Mouse (Mus musculus) limb, embryonic 15.5 days (tissue): ENCODE measurements around the gene Rbpj. TPM values are rescaled to one million over a fixed set of nuclear protein-coding genes. Genes with fewer than 3 reads are reported as not detected.

Source experiments
- ATAC-seq: fragments of 200-750 bp; cut with Nextera tagmentation; 2 replicates; pipeline ENCODE4 v1.8.0; 2017; ENCODE audit warnings: low read depth, moderate TSS enrichment; ENCODE audit not compliant: insufficient number of reproducible peaks, low FRiP score, low TSS enrichment
- H3K27ac ChIP-seq: fragments of 300-500 bp; sonication (generic); 2 replicates; pipeline ENCODE4 v1.5.1; 2015; ENCODE audit warnings: moderate library complexity, mild to moderate bottlenecking, inconsistent platforms
- H3K27me3 ChIP-seq: fragments of 300-500 bp; sonication (generic); 2 replicates; pipeline ENCODE4 v1.6.1; 2015; ENCODE audit warnings: inconsistent platforms
- H3K36me3 ChIP-seq: fragments of 300-500 bp; sonication (generic); 2 replicates; pipeline ENCODE4 v1.6.1; 2015; ENCODE audit warnings: inconsistent platforms
- H3K4me1 ChIP-seq: fragments of 300-500 bp; sonication (generic); 2 replicates; pipeline ENCODE4 v1.6.1; 2015; ENCODE audit warnings: inconsistent platforms
- H3K4me2 ChIP-seq: fragments of 300-500 bp; sonication (generic); 2 replicates; pipeline ENCODE4 v1.6.1; 2015; ENCODE audit warnings: mild to moderate bottlenecking, inconsistent platforms
- H3K4me3 ChIP-seq: fragments of 300-500 bp; sonication (generic); 2 replicates; pipeline ENCODE4 v1.5.1; 2015; ENCODE audit warnings: mild to moderate bottlenecking, inconsistent platforms
- H3K9ac ChIP-seq: fragments of 300-500 bp; sonication (generic); 2 replicates; pipeline ENCODE4 v1.6.1; 2015; ENCODE audit warnings: inconsistent platforms
- H3K9me3 ChIP-seq: fragments of 300-500 bp; sonication (generic); 2 replicates; pipeline ENCODE4 v1.6.1; 2016; ENCODE audit warnings: inconsistent platforms
- WGBS: fragments of 180-500 bp; shearing (Covaris S2); methylation state at CpG from one replicate; pipeline ENCODE4 v1.1.7; 2015; 5-methylcytosine and 5-hydroxymethylcytosine counted together
- polyA plus RNA-seq: library from polyadenylated mRNA; unstranded; fragments of >200 nt; fragmentation: Nextera tagmentation; extraction: Ambion mirVana; gene quantifications from 2 replicates; pipeline ENCODE4 v1.2.1, GENCODE M21; 2015

Gene Rbpj
- polyA plus RNA-seq, 1 experiment from 2014 or later: 36.5 TPM

DNA sequence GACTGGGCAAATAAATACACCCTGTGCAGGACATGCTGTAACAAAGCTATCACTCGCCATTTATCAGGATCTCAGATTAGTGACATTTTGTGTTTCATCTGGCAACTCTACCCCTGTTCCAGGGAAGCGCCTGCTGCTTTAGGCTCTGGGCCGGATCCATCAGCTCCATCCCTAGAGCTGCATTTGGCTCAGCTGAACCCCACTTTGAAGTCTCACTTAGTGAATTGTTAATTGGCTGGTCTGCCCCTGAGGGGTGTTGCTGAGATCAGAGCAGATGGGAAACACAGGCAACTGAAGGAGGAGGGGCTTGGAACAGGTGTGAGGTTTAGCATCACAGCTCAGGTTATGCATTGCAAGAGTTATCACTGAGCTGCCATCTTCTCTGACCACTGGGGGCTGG lies 225.6 kb downstream of the Rbpj start:
- ATAC-seq: no peak
- Histone ChIP-seq H3K4me2 (no peak overlapping the region), H3K9ac (no peak overlapping the region), H3K4me1 (no peaks in the 10 kb centered on the region), H3K36me3 (no peaks in the 10 kb centered on the region), H3K27ac (no peak overlapping the region), H3K27me3 (no peaks in the 10 kb centered on the region), H3K4me3 (no peak overlapping the region), H3K9me3 (no peaks in the 10 kb centered on the region)
- WGBS: 43% methylated on average over 3 of the region's 3 CpGs

DNA sequence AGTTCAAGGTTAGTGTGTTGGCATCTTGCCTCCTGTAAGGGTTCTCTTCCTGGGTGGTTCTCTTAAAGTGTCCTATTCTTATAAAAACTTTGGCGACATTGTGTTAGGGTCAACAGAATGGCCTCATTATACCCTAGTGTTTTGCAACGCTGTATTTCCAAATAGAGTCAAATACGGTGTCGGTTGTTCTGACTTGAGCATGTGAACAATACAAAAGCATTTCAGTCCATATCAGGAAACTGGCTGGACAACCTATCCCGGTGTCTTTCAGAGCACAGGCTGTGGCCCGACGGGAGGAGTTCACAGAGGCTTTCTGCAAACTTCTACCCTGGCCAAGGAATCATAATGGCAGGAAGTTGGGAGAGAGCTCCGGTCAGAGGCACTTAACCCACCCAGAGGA lies 226.1 kb downstream of the Rbpj start:
- Histone ChIP-seq H3K36me3 (no peaks in the 10 kb centered on the region), H3K4me2 (no peak overlapping the region), H3K27ac (no peak overlapping the region), H3K9ac (no peak overlapping the region), H3K27me3 (no peaks in the 10 kb centered on the region), H3K4me1 (no peaks in the 10 kb centered on the region), H3K9me3 (no peaks in the 10 kb centered on the region), H3K4me3 (no peak overlapping the region)
- ATAC-seq: no peak
- WGBS: 85% methylated on average over 8 of the region's 8 CpGs

DNA sequence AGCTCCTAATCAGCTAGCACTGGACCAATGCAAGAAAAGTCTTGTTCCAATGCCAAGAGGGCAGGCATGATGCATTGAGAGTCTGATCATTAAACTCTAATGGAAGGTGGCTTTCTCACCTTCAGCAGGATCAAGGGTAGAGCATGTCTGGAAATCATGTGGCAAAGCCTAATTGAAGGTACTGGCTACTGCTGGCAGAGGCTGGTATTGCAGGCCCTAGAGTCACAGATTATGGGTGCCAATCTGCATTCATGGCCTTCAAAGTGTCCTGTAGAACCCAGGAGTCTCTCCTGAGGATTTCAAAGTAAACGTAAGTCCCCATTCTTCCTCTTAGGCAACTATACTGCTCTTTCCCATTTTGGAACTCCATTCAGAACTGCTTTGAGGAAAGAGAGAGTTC lies 226.7 kb downstream of the Rbpj start:
- no peaks in the 10 kb centered on the region for H3K36me3 ChIP-seq
- no peak overlapping the region for H3K27ac ChIP-seq
- ATAC-seq: no peak
- H3K9ac ChIP-seq: no peak overlapping the region
- WGBS: 100% methylated on average over 1 of the region's 1 CpGs
- no peak overlapping the region for H3K4me3 ChIP-seq
- H3K4me2 ChIP-seq: no peak overlapping the region
- H3K9me3 ChIP-seq: no peaks in the 10 kb centered on the region
- no peaks in the 10 kb centered on the region for H3K4me1 ChIP-seq
- no peaks in the 10 kb centered on the region for H3K27me3 ChIP-seq

DNA sequence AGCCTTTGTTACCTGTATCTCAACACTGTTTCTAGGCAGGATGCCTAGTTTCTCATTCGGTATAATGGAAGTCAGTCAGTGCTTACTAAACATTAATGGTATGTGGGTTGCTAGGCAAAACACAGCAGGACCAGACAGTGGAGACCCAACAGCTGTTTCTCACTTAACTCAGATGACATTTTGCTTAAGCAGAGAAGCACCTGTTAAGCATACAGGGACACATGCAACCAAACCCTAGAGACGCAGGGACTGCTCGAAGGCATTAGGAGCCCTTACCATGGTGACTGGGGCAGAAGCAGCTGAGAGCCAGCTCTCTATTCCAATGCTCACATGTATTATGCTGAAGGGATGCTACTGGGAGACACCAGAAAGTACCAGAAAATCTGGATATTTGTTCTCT lies 230.7 kb downstream of the Rbpj start:
- no peaks in the 10 kb centered on the region for H3K9me3 ChIP-seq
- 53% methylated on average over 3 of the region's 3 CpGs for WGBS
- no peaks in the 10 kb centered on the region for H3K4me1 ChIP-seq
- H3K27me3 ChIP-seq: no peaks in the 10 kb centered on the region
- H3K27ac ChIP-seq: no peak overlapping the region
- no peak overlapping the region for H3K4me2 ChIP-seq
- H3K9ac ChIP-seq: no peak overlapping the region
- ATAC-seq: no peak
- H3K36me3 ChIP-seq: no peaks in the 10 kb centered on the region
- H3K4me3 ChIP-seq: no peak overlapping the region

DNA sequence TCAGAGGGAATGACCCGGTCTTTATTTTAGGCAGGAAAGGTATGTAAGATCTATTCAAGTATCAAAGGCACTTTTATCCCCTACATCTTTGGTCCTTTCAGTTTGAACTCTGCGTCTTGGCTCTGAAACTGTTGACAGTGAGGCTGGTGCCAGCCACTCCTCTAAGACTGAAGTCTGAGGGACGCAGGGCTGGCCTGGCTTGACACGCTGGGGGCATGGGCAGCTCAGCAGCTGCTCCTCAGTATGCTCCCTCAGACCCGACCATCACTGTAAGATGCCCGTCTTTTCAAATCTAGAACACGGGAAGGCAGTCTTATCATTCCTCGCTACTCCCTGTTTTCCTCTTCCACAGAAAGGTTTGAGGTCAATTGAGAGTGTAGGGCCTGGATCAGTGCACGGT lies 231.8 kb downstream of the Rbpj start:
- ATAC-seq: no peak
- no peak overlapping the region for H3K27ac ChIP-seq
- no peaks in the 10 kb centered on the region for H3K9me3 ChIP-seq
- 65% methylated on average over 9 of the region's 9 CpGs for WGBS
- H3K9ac ChIP-seq: no peak overlapping the region
- no peaks in the 10 kb centered on the region for H3K4me1 ChIP-seq
- no peaks in the 10 kb centered on the region for H3K27me3 ChIP-seq
- H3K36me3 ChIP-seq: no peaks in the 10 kb centered on the region
- H3K4me2 ChIP-seq: no peak overlapping the region
- H3K4me3 ChIP-seq: no peak overlapping the region

DNA sequence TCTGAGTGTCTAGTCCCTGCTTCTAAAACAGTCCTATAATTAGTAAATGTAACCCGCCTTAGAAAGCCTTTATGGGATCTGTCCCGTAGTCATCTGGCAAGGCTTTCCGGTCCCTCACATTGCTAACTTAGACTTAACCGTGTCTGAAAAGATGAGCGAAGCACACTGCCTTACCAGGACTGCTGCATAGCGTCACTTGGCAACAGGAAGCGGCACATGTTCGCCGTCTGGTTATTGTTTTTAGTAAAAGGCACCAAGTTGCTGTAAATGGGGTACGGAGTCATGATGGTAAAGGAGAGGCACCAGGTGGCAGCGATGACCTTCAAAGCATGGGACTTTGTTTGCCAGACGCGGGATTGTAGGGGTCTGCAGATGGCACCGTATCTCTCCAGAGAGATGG lies 236.7 kb downstream of the Rbpj start:
- 83% methylated on average over 14 of the region's 14 CpGs for WGBS

More for the DNA sequence above, 236.7 kb downstream of the Rbpj start:
- Histone ChIP-seq H3K9ac (no peak overlapping the region), H3K4me1 (peaks cover 5% of the 10 kb centered on the region; the same call in 1 of the 2 replicates), H3K9me3 (no peaks in the 10 kb centered on the region), H3K27ac (no peak overlapping the region), H3K27me3 (no peaks in the 10 kb centered on the region), H3K36me3 (no peaks in the 10 kb centered on the region), H3K4me3 (no peak overlapping the region), H3K4me2 (no peak overlapping the region)
- no peak for ATAC-seq

Other genes starting within 250 kb of the Rbpj start
- 80.7 and 87.5 TPM in 2 replicates for gene Smim20, start 199.1 kb upstream of the Rbpj start, polyA plus RNA-seq
- 0.08 and 0.15 TPM in 2 replicates for gene Cckar, start 241.6 kb downstream of the Rbpj start, polyA plus RNA-seq